Mouse (Mus musculus) mouse trophoblast stem cell (cell line): ENCODE results near the gene Defa26.
"Not testable (repeated sequence)": the region's sequence is repeated elsewhere in the genome, so short reads cannot be mapped to it uniquely, and the experiment has no call there.

ENCODE experiments used
- in situ Hi-C, 2 experiments: fragments of 300-500 bp; cut with MseI, MboI; formaldehyde crosslinking; loops; 2 replicates in 1 of 2; 3 replicates in 1 of 2; pipeline ENCODE4 v1.15.1; 2025

Gene Defa26

DNA sequence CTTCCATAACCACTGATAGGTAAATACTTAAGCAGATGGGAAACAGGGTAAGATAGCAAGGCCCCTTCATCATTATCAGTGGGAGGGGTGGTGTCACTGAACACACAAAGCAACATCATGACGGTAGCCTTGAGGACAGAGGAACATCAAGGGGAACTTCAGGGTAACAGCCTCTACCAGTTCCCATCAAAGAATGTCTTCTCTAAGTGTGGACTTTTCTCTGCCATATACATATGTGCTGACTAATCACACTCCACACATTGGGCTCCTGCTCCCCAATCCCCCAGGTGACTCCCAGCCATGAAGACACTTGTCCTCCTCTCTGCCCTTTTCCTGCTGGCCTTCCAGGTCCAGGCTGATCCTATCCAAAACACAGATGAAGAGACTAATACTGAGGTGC, at the start of gene Defa26:
TSS of gene Defa26 (plus strand) at position 301 of the 400 bp plus-strand sequence.
- in situ Hi-C loops, result not testable (repeated sequence)

DNA sequence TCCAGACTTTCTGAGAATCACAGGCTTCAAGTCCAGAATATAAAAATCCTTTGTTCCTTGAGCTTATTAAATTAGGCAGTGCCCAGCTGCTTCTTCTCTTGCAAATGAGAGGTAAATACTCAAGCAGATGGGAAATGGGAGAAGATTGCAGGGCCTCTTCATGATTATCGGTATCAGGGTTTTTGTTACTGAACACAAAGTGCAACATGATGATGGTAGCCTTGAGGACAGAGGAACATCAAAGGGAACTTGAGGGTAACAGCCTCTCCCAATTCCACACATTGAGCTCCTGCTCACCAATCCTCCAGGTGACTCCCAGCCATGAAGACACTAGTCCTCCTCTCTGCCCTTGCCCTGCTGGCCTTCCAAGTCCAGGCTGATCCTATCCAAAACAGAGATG, 35.3 kb upstream of the Defa26 start, which contains the start of gene Defa28:
TSS of gene Defa28 (plus strand) at position 301 of the 400 bp plus-strand sequence.
- in situ Hi-C loops, result not testable (repeated sequence)

DNA sequence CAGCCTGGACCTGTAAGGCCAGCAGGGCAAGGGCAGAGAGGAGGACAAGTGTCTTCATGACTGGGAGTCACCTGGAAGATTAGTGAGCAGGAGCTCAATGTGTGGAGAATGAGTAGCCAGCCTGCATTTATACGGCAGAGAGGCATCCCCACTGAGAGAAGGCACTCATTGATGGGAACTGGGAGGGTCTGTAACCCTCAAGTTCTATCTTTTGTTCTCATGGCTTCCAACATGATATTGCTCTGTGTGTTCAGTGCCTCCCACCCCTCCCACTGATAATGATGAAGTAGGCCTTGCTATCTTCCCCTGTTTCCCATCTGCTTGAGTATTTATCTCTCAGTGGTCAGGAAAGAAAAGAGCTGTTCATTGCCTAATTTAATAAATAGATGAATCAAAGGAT, 23.6 kb upstream of the Defa26 start, which contains the start of gene Gm7861:
TSS of gene Gm7861 (minus strand) at position 101 of the 400 bp plus-strand sequence.
- in situ Hi-C loops, result not testable (repeated sequence)

DNA sequence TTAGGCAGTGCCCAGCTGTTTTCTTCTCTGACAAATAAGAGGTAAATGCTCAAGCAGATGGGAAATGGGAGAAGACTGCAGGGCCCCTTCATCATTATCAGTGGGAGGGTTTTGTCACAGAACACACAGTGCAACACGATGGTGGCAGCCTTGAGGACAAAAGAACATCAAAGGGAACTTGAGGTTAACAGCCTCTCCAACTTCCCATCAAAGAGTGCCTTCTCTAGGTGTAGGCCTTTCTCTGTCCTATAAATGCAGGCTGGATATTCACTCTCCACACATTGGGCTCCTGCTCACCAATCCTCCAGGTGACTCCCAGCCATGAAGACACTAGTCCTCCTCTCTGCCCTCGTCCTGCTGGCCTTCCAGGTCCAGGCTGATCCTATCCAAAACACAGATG, 37.5 kb downstream of the Defa26 start, which contains the start of gene Defa17:
TSS of gene Defa17 (plus strand) at position 301 of the 400 bp plus-strand sequence.
- in situ Hi-C loops, result not testable (repeated sequence)

DNA sequence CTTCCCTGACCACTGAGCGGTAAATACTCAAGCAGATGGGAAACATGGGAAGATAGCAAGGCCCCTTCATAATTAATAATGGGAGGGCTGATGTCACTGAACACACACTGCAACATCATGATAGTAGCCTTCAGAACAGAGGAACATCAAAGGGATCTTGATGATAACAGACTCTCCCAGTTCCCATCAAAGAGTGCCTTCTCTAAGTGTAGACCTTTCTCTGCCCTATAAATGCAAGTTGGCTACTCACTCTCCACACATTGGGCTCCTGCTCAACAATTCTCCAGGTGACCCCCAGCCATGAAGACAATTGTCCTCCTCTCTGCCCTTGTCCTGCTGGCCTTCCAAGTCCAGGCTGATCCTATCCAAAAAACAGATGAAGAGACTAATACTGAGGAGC, 47.5 kb downstream of the Defa26 start, which contains the start of gene Defa34:
TSS of gene Defa34 (plus strand) at position 301 of the 400 bp plus-strand sequence.
- in situ Hi-C loops, result not testable (repeated sequence)
